Mouse (Mus musculus) thymus, adult 2 months (tissue): ENCODE measurements at regions not wholly inside any gene's neighbourhood (a gene's known extent, or its start where the extent isn't known, plus 50 kb on each side); places are given as distances from the start of the nearest gene placed in this dataset.

Experiments used
- CTCF ChIP-seq: fragments of 200-500 bp; IDR thresholded peaks from 2 replicates; pipeline ENCODE4 v1.5.1; 2012; ENCODE audit warnings: mild to moderate bottlenecking, control low read depth, low read length, moderate library complexity, borderline replicate concordance; ENCODE audit not compliant: control insufficient read depth, poor library complexity, insufficient read depth; ENCODE audit errors: extremely low read depth
- POLR2A ChIP-seq: fragments of 200-500 bp; IDR thresholded peaks from 2 replicates; pipeline ENCODE4 v1.6.1; 2012; ENCODE audit warnings: mild to moderate bottlenecking, low read length, control low read depth, moderate library complexity; ENCODE audit not compliant: control insufficient read depth, poor library complexity, insufficient read depth; ENCODE audit errors: extremely low read depth

DNA sequence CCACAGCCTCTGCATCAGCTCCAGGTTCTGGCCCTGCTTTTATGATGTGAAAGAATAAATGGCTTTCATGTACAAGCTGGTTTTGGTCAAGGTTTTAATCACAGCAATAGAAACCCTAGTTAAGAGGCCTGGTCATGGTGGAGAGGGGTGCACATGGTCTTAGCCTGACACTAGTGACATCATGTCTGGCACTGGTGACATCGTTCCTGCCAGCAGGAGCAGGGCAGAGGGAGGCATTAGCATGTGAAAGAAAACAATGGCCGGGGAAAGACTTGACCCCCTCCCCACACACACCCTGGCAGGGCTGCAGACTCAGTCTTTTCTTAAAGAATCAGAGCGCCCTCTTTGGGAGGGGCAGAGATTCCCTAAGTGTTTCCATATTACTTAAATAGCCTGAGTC lies 139.2 kb downstream of the Matn1 start:
- no peak for TF ChIP-seq CTCF
- no peak for TF ChIP-seq POLR2A
